Mouse (Mus musculus) liver, adult (tissue): ENCODE measurements at regions not wholly inside any gene's neighbourhood (a gene's known extent, or its start where the extent isn't known, plus 50 kb on each side); places are given as distances from the start of the nearest gene placed in this dataset.

ENCODE experiments used
- GATA4 ChIP-seq: IDR thresholded peaks from 2 replicates; pipeline ENCODE4 v1.6.1; 2014; ENCODE audit warnings: mild to moderate bottlenecking, low read length; ENCODE audit not compliant: insufficient replicate concordance

GRCm38 (mm10) chr3:129386522-129386921 is 54.0 kb upstream of the Enpep start:
- no peak for TF ChIP-seq GATA4

GRCm38 (mm10) chr3:129390506-129390905 is 58.0 kb upstream of the Enpep start:
- TF ChIP-seq GATA4 = no peak

GRCm38 (mm10) chr3:129391888-129392813 is 59.6 kb upstream of the Enpep start:
- TF ChIP-seq GATA4 = no peak

GRCm38 (mm10) chr3:129392814-129393804 is 60.6 kb upstream of the Enpep start:
- no peak for TF ChIP-seq GATA4

- no peak for TF ChIP-seq GATA4
Measured at GRCm38 (mm10) chr3:129397481-129397880, 65.0 kb upstream of the Enpep start.

GRCm38 (mm10) chr3:129400092-129400924 is 67.8 kb upstream of the Enpep start:
- TF ChIP-seq GATA4 = no peak

- no peak for TF ChIP-seq GATA4
Measured at GRCm38 (mm10) chr3:129411389-129412054, 79.0 kb upstream of the Enpep start.

GRCm38 (mm10) chr3:129412126-129412960 is 79.8 kb upstream of the Enpep start:
- no peak for TF ChIP-seq GATA4

GRCm38 (mm10) chr3:129412961-129413246 is 80.4 kb upstream of the Enpep start:
- no peak for TF ChIP-seq GATA4

- TF ChIP-seq GATA4 = no peak
Measured at GRCm38 (mm10) chr3:129415656-129416055, 83.1 kb upstream of the Enpep start.

- TF ChIP-seq GATA4 = peak; percentile 49; the same call in 1 of the 2 replicates
Measured at GRCm38 (mm10) chr3:129416337-129416736, 83.8 kb upstream of the Enpep start.

- TF ChIP-seq GATA4 = no peak
Measured at GRCm38 (mm10) chr3:129428750-129429149, 96.2 kb upstream of the Enpep start.
